ENCODE assay signal across 35 mouse cellular contexts in genomic region chr4:58109793-58110192, GRCm38 (mm10).
"Had no signal": no experiment of that assay in that cellular context is flagged by ENCODE, and none has a peak within 500 bp of the region (broad histone marks: within the 10 kb centered on the region; RNA-seq: fewer than 3 reads in every experiment).

No protein-coding gene starts in this region.

- ATAC-seq: hindbrain, embryonic 16.5 days; hindbrain, postnatal 0 days; inflammation-experienced regulatory T-cells, adult 6 months; intestine, embryonic 15.5 days; intestine, embryonic 16.5 days; intestine, postnatal 0 days had no signal

- H3K27me3 ChIP-seq: heart, embryonic 12.5 days; heart, embryonic 13.5 days; heart, embryonic 15.5 days; hindbrain, embryonic 12.5 days; hindbrain, embryonic 13.5 days; hindbrain, embryonic 15.5 days; intestine, embryonic 15.5 days; kidney, embryonic 15.5 days had no signal

- H3K4me3 ChIP-seq: heart, adult 2 months; heart, embryonic 10.5 days; heart, embryonic 12.5 days; heart, embryonic 13.5 days; heart, embryonic 15.5 days; hindbrain, embryonic 10.5 days; hindbrain, embryonic 12.5 days; hindbrain, embryonic 13.5 days; hindbrain, embryonic 15.5 days; intestine, embryonic 15.5 days; kidney, embryonic 15.5 days; layer of hippocampus, adult 2 months had no signal

- H3K4me2 ChIP-seq: heart, embryonic 11.5 days; heart, embryonic 12.5 days; heart, embryonic 13.5 days; heart, embryonic 15.5 days; hindbrain, embryonic 12.5 days; hindbrain, embryonic 13.5 days; hindbrain, embryonic 14.5 days; hindbrain, embryonic 15.5 days; intestine, embryonic 15.5 days; kidney, embryonic 15.5 days had no signal

- DNase-seq: heart, adult 2 months; heart, postnatal 10 days; heart, postnatal 14 days; heart, postnatal 36 days; heart, postnatal 4 days; kidney, adult 11 months; kidney, adult 18-20 months; kidney, adult 2 months; kidney, adult 8-10 months; kidney, adult 9 months; kidney, postnatal 10 days; kidney, postnatal 14 days; kidney, postnatal 25 days; kidney, postnatal 36 days; kidney, postnatal 4 days; layer of hippocampus, adult 9-11 months had no signal

- H3K36me3 ChIP-seq: heart, embryonic 10.5 days; heart, embryonic 12.5 days; heart, embryonic 13.5 days; heart, embryonic 15.5 days; hindbrain, embryonic 10.5 days; hindbrain, embryonic 12.5 days; hindbrain, embryonic 13.5 days; hindbrain, embryonic 15.5 days; intestine, embryonic 15.5 days; kidney, embryonic 15.5 days had no signal

- H3K4me1 ChIP-seq: heart, embryonic 10.5 days; heart, embryonic 12.5 days; heart, embryonic 13.5 days; heart, embryonic 15.5 days; hindbrain, embryonic 10.5 days; hindbrain, embryonic 12.5 days; hindbrain, embryonic 13.5 days; hindbrain, embryonic 15.5 days; kidney, embryonic 15.5 days had no signal

- H3K9me3 ChIP-seq: heart, embryonic 10.5 days; heart, embryonic 12.5 days; heart, embryonic 13.5 days; heart, embryonic 15.5 days; hindbrain, embryonic 10.5 days; hindbrain, embryonic 12.5 days; hindbrain, embryonic 13.5 days; hindbrain, embryonic 15.5 days; intestine, embryonic 15.5 days; kidney, embryonic 15.5 days had no signal

- H3K9ac ChIP-seq: heart, embryonic 12.5 days; heart, embryonic 13.5 days; heart, embryonic 15.5 days; hindbrain, embryonic 12.5 days; hindbrain, embryonic 13.5 days; hindbrain, embryonic 14.5 days; hindbrain, embryonic 15.5 days; intestine, embryonic 15.5 days; kidney, embryonic 15.5 days had no signal

- H3K27ac ChIP-seq: heart, adult 2 months; heart, embryonic 10.5 days; heart, embryonic 13.5 days; heart, embryonic 15.5 days; hindbrain, embryonic 10.5 days; hindbrain, embryonic 12.5 days; hindbrain, embryonic 13.5 days; hindbrain, embryonic 14.5 days; hindbrain, embryonic 15.5 days; hindbrain, postnatal 0 days; intestine, embryonic 15.5 days; kidney, embryonic 15.5 days; kidney, postnatal 0 days; layer of hippocampus, adult 2 months had no signal
